ENCODE assay signal across 9 mouse cellular contexts in the genomic region with DNA sequence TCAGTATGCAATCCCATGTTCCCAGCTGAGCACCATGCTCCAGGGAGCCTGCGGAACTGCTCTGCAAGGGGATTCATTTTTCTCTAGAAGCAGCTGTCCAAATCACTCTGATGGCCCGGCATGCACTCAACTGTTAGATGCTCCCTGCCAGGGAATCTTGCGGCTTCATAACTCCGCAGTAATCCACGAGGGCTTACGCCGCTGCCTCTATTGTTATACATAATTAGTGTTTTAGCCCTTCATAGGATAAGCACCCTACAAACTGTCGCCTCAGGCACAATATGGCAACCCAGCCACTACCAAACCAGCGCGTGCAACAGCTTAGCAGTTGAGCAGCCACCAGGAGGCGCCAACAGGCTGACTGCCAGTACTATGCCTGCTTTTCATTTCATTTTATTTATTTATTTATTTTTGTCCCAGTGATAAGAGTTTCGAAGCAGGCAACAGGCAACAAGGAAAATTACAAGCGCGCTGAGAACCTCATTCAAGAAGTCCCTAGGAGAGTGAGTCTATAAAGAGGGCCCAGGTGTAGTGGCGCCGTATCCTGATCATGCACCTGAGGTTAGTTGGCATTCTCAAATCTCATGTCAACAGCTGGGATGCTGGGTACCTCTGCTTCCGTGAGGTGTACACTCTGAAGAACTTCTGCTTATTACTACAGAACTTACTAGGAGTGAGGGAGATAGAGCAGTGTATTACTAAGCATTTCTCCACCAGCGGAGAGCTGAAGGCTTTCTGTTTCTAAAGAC.
DNase-seq lines count a peak whose midpoint lies in the region; ATAC-seq and TF ChIP-seq lines count a peak whose summit lies in the region.
"Had no signal": no experiment of that assay in that cellular context is flagged by ENCODE, and none has a peak within 500 bp of the region (broad histone marks: within the 10 kb centered on the region; RNA-seq: fewer than 3 reads in every experiment).

No protein-coding gene starts in this region.

- H3K4me1 ChIP-seq in G1E (ENCODE audit: insufficient read depth, low read depth, low read length): no peaks in the 10 kb centered on the region
- no peaks in the 10 kb centered on the region for H3K4me1 ChIP-seq in bone marrow macrophage, adult 2 months (ENCODE audit: control insufficient read depth, insufficient read depth, low read length)
- H3K4me1 ChIP-seq in forebrain, embryonic 11.5 days (replicated peaks; ENCODE audit: control insufficient read depth, insufficient read depth, low read length): no peaks in the 10 kb centered on the region
- no peaks in the 10 kb centered on the region for H3K4me1 ChIP-seq in hindbrain, embryonic 11.5 days (replicated peaks; ENCODE audit: control insufficient read depth, insufficient read depth, low read length)
- H3K4me1 ChIP-seq: liver, embryonic 15.5 days had no signal

- H3K27me3 ChIP-seq in G1E (ENCODE audit: insufficient read depth, low read length): peaks cover 2% of the 10 kb centered on the region; the same call in 1 of the 2 replicates
- H3K27me3 ChIP-seq in forebrain, embryonic 11.5 days (ENCODE audit: control insufficient read depth, insufficient read depth, low read length): no peaks in the 10 kb centered on the region
- H3K27me3 ChIP-seq in hindbrain, embryonic 11.5 days (ENCODE audit: control insufficient read depth, insufficient read depth, low read length): no peaks in the 10 kb centered on the region
- H3K27me3 ChIP-seq: liver, embryonic 15.5 days had no signal

- H3K4me2 ChIP-seq in forebrain, embryonic 11.5 days (ENCODE audit: low read depth, low read length, severe bottlenecking): no peak overlapping the region
- no peak overlapping the region for H3K4me2 ChIP-seq in hindbrain, embryonic 11.5 days (replicated peaks; ENCODE audit: low read depth, low read length)
- H3K4me2 ChIP-seq: liver, embryonic 15.5 days had no signal

- no peak for TF ChIP-seq POLR2A in bone marrow macrophage, adult 2 months (IDR thresholded peaks at IDR 0.05; ENCODE audit: borderline replicate concordance, low read depth, low read length)

- no peak overlapping the region for H3K9ac ChIP-seq in forebrain, embryonic 11.5 days (ENCODE audit: low read length)
- no peak overlapping the region for H3K9ac ChIP-seq in hindbrain, embryonic 11.5 days (ENCODE audit: low read depth, low read length)
- H3K9ac ChIP-seq: liver, embryonic 15.5 days had no signal

- 55% methylated on average over 18 of the region's 18 CpGs for WGBS in forebrain, embryonic 11.5 days
- WGBS in hindbrain, embryonic 11.5 days: 51% methylated on average over 18 of the region's 18 CpGs

- no peaks in the 10 kb centered on the region for H3K9me3 ChIP-seq in G1E (replicated peaks)
- H3K9me3 ChIP-seq in forebrain, embryonic 11.5 days (ENCODE audit: control insufficient read depth, low read length): no peaks in the 10 kb centered on the region
- no peaks in the 10 kb centered on the region for H3K9me3 ChIP-seq in hindbrain, embryonic 11.5 days (ENCODE audit: control insufficient read depth, low read length)
- H3K9me3 ChIP-seq: liver, embryonic 15.5 days had no signal

- no peak for ATAC-seq in G1E (ENCODE audit: extremely low read depth, insufficient number of reproducible peaks, low FRiP score, poor library complexity, severe bottlenecking)
- ATAC-seq in forebrain, embryonic 11.5 days (replicated peaks; ENCODE audit: low FRiP score): peak; percentile 83
- ATAC-seq in hindbrain, embryonic 11.5 days (ENCODE audit: low FRiP score): peak; percentile 75
- 0 out of 2 replicates have a peak, but pooled peaks have one; percentile 40 for ATAC-seq in megakaryocyte, adult 5-6 weeks (ENCODE audit: poor library complexity, severe bottlenecking)

- peak; percentile 48 for TF ChIP-seq CTCF in G1E (IDR thresholded peaks at IDR 0.05; ENCODE audit: low read depth, low read length)
- peak; percentile 75; the same call in 1 of the 2 replicates for TF ChIP-seq CTCF in bone marrow macrophage, adult 2 months (IDR thresholded peaks at IDR 0.05; ENCODE audit: low read depth, low read length)

- no peak overlapping the region for H3K27ac ChIP-seq in bone marrow macrophage, adult 2 months (ENCODE audit: insufficient read depth, low read depth, low read length)
- H3K27ac ChIP-seq in forebrain, embryonic 11.5 days (ENCODE audit: low read depth, low read length): no peak overlapping the region
- no peak overlapping the region for H3K27ac ChIP-seq in hindbrain, embryonic 11.5 days (ENCODE audit: low read depth, low read length)
- H3K27ac ChIP-seq: liver, embryonic 15.5 days had no signal

- DNase-seq in G1E (ENCODE audit: low spot score): peak; percentile 2
- DNase-seq in forebrain, embryonic 11.5 days (ENCODE audit: low spot score): peak; percentile 82
- peak; percentile 77 for DNase-seq in hindbrain, embryonic 11.5 days (ENCODE audit: low spot score)
- DNase-seq in layer of hippocampus, postnatal 36 days: peak; percentile 53 to 72
- peak; percentile 86 for DNase-seq in right cerebral cortex, postnatal 14 days
- peak; percentile 37 to 74 for DNase-seq in urinary bladder, postnatal 4 days (ENCODE audit: low spot score in 2 of 2)

- H3K4me3 ChIP-seq in G1E (ENCODE audit: low read depth, low read length): no peak overlapping the region
- H3K4me3 ChIP-seq in bone marrow macrophage, adult 2 months (ENCODE audit: insufficient read depth, low read length): no peak overlapping the region
- H3K4me3 ChIP-seq in forebrain, embryonic 11.5 days (ENCODE audit: low read depth, low read length): no peak overlapping the region
- no peak overlapping the region for H3K4me3 ChIP-seq in hindbrain, embryonic 11.5 days (ENCODE audit: low read depth, low read length)
- H3K4me3 ChIP-seq: liver, embryonic 15.5 days had no signal

- no peaks in the 10 kb centered on the region for H3K36me3 ChIP-seq in G1E (replicated peaks)
- H3K36me3 ChIP-seq in forebrain, embryonic 11.5 days (ENCODE audit: control insufficient read depth, insufficient read depth, low read length): no peaks in the 10 kb centered on the region
- no peaks in the 10 kb centered on the region for H3K36me3 ChIP-seq in hindbrain, embryonic 11.5 days (ENCODE audit: control insufficient read depth, insufficient read depth, low read length)
- H3K36me3 ChIP-seq: liver, embryonic 15.5 days had no signal

Comparison
In these comparisons a context has a peak if more than half of its experiments do, and no peak if none do; other contexts are left out.
1. DNase-seq: peak in every context shown above with its lines; median percentile 86 in right cerebral cortex, postnatal 14 days; 82 in forebrain, embryonic 11.5 days; 77 in hindbrain, embryonic 11.5 days; 62 in layer of hippocampus, postnatal 36 days; 56 in urinary bladder, postnatal 4 days; 2 in G1E.